Mouse (Mus musculus) embryonic fibroblast, embryonic 13.5 days (primary cell): ENCODE results near the gene Myo1d.

Experiments
- CTCF ChIP-seq: IDR thresholded peaks from 2 replicates; pipeline ENCODE4 v1.5.1; 2011; ENCODE audit warnings: mild to moderate bottlenecking, control low read depth, low read length, moderate library complexity, borderline replicate concordance; ENCODE audit not compliant: insufficient read depth
- POLR2A ChIP-seq: IDR thresholded peaks from 2 replicates; pipeline ENCODE4 v1.6.1; 2011; ENCODE audit warnings: low read depth, mild to moderate bottlenecking, control low read depth, low read length, moderate library complexity

DNA sequence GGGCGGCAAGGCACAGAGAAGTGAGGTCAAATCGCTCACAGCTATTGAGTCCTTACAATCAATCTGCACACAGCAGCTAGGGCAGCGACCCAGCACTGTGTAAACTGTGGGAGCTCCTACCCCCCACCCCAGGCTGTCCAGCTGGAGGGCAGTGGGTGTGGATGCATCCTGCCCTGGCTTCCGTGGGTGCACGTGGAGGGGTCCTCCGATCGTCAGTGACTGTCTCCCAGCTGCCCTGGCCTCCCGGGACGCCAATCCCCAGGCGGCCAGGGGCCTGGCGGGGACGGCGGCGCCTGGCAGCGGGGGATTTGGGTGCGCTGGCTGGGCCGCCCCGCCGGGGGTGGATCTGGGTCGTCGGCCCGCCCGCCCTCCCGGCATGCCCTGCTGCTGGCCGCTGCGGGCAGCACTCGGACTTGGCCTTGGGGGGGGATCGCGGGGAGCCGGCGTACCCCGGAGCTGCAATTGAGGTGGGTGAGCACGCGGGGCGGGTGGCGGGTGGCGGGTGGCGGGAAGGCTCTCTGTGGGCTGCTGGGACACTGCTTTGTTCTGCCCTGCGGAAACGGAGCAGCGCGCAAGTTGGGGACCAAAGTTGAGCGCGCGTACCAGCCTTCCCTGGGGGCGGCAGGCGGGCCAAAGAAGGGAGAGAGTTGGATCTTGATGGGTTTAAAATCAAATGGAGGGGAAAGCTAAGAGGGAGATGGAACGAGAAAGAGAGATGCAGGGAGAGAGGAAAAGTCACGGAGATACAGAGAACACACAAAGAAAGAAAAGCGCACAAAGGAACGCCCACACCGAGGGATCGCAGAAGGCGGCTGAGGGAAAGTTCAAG lies 30.4 kb upstream of the Myo1d start, which contains the start of gene Tmem98:
- no peak for TF ChIP-seq CTCF
- peak; percentile 65 for TF ChIP-seq POLR2A
